Mouse (Mus musculus): ENCODE measurements around the gene Csf3.
"Not testable (repeated sequence)": the region's sequence is repeated elsewhere in the genome, so short reads cannot be mapped to it uniquely, and the experiment has no call there.

Gene Csf3

GRCm38 (mm10) chr11:98729119-98729588, 28.1 kb downstream of the Csf3 start, which contains the start of gene Med24:
Gene Med24 (minus strand): TSS chr11:98729435.
- DNase-seq (ENCODE audit: low spot score in 2 of 2) = peak; percentile 68 to 89

- no peak for DNase-seq (ENCODE audit: low spot score in 2 of 2)
Measured at GRCm38 (mm10) chr11:98730727-98731126, 29.7 kb downstream of the Csf3 start.

GRCm38 (mm10) chr11:98731134-98731533, 30.1 kb downstream of the Csf3 start:
- no peak for DNase-seq (ENCODE audit: low spot score in 2 of 2)

- no peak for DNase-seq (ENCODE audit: low spot score in 2 of 2)
Measured at GRCm38 (mm10) chr11:98734020-98734419, 33.0 kb downstream of the Csf3 start.

DNA sequence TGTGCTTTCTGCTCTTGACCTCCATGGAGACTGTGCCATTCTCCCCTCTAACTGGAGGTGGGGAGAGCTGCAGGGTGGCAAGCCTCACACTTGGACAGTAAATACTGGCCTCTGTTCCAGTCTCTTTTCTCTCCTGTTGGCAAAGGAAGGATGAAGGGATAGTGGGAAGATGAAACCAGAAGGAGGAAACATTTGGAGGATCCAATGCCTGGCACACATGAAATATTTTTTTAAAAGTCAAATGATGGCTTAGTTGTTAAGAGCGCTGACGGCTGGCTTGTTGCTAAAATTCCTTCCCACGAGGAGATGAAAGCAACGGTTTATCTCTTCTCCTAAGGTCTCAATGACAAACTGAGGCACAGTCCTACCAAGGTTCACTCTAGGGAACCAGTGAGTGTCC, 34.0 kb downstream of the Csf3 start:
- DNase-seq (ENCODE audit: low spot score in 2 of 2) = no peak

DNA sequence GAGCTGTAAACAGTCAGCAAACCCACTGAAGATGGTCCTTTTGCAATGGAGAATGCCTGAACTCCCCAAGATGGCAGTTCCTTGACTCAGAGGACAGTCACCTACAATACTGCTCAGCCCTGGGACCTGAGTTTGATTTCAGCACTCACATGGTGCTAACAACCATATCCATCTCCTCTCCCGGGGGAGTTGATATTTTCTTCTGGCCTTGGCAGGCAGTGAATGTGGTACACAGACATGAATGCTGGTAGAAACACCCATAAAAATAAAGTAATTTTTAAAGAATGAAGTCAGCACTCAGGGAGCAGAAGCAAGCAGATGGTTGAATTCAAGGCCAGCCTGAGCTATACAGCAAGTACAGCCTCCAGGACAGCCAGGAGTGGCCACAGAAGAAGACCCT, 35.1 kb downstream of the Csf3 start:
- no peak for DNase-seq (ENCODE audit: low spot score in 2 of 2)

DNA sequence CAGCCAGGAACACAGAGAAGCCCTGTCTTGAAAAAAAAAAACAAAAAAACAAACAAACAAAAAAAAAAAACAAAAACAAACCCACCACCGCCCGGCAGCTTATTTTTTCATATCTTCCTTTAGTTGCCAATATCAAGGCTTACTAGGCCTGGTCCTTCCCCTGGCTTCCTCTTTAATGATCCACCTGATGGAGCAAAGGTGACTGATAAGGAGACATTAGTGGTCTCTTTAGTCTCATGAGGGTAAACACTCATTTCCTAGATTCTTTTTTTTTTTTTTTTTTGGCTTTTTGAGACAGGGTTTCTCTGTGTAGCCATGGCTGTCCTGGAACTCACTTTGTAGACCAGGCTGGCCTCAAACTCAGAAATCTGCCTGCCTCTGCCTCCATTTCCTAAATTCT, 36.2 kb downstream of the Csf3 start:
- not testable (repeated sequence) for DNase-seq (ENCODE audit: low spot score in 2 of 2)

DNA sequence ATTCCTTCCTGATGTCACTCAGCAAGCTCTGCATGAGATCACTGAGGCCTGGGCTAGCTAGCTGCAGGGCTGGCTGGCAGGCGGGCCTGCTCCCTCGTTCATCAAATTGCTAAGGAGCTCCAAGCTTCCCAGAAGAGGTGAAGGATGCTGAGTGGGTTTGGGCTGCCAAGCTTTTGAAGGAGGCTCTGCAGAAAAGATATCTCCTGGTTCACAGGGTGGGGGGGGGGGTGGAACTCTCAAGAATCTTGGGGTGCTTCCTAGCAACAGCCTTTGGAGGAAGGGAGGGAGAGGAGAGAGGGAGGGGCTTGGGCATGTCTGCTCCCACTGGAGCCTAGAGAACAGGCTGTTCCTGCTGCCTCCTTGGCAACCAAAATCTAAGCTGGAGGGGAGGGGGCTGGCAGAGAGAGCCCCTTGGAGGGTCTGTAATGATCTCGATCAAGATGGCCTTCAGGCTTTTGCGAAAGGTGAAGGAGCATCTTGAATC, 37.4 kb downstream of the Csf3 start:
- DNase-seq (ENCODE audit: low spot score in 2 of 2) = no peak

DNA sequence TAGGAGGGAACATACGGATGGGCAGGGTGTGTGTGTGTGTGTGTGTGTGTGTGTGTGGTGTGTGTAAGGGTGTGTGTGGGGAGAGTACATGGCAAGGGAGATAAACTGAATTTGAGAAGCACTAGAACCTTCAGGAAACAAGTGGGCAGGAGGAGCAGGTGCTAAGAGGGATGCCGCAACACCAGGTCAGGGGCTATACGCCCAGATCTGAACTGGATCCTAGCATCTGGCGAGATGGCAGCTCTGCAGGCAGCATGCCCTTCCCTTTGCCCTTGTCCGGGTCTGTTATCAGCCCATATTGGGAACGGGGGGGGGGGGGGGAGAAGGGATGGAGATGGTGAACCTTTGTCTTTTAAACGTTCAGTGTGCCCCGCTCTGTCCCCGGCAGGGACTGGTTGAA, 37.9 kb downstream of the Csf3 start:
- no peak for DNase-seq (ENCODE audit: low spot score in 2 of 2)

- no peak for DNase-seq (ENCODE audit: low spot score in 2 of 2)
Measured at GRCm38 (mm10) chr11:98740026-98740392, 38.9 kb downstream of the Csf3 start.

GRCm38 (mm10) chr11:98740393-98741050, 39.5 kb downstream of the Csf3 start, which contains the start of gene Thra:
Gene Thra (plus strand): TSS chr11:98740638.
- DNase-seq (ENCODE audit: low spot score in 2 of 2) = peak in 1 of 2 experiments; percentile 75

GRCm38 (mm10) chr11:98741051-98741620, 40.1 kb downstream of the Csf3 start:
- DNase-seq (ENCODE audit: low spot score in 2 of 2) = no peak

DNA sequence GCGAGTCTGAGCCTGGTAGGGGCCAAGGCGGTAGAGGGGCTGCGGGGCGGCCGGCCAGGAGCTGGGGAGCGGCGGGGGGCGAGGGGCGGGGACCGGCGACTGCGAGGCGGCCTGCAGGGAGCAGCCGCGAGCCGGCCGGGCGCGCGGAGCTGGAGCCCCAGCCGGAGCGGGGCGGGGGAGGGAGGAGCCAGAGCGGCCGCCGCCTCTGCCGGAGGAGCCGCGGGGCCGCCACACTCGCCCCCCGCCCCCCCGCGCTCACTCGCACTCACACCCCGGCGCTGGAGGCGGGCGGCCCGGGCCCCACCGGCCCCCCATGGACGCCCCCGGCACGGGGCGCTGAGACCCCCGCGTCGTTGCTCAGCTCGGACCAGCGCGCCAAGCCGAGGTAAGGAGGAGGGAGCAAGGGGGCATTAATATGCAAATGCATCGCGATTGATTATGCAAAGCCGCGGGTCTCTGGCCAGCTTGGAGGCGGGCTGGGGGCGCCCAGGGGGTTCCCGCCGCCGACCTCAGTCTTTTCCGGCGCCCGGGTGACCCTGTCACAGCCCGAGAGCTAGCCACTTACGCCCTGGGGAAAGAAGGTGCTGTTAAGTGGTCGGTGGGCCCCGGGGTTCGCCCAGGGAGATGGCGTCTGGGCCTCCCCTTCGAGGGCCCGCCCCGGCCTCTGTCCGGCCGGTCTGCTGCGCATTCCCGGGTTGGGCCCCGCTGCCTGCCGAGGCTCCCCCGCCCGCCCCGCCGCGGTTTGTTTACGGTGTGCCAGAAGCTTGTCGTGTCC, 40.7 kb downstream of the Csf3 start:
- peak; percentile 76 to 77 for DNase-seq (ENCODE audit: low spot score in 2 of 2)

GRCm38 (mm10) chr11:98742397-98743291, 41.6 kb downstream of the Csf3 start:
- no peak for DNase-seq (ENCODE audit: low spot score in 2 of 2)

DNA sequence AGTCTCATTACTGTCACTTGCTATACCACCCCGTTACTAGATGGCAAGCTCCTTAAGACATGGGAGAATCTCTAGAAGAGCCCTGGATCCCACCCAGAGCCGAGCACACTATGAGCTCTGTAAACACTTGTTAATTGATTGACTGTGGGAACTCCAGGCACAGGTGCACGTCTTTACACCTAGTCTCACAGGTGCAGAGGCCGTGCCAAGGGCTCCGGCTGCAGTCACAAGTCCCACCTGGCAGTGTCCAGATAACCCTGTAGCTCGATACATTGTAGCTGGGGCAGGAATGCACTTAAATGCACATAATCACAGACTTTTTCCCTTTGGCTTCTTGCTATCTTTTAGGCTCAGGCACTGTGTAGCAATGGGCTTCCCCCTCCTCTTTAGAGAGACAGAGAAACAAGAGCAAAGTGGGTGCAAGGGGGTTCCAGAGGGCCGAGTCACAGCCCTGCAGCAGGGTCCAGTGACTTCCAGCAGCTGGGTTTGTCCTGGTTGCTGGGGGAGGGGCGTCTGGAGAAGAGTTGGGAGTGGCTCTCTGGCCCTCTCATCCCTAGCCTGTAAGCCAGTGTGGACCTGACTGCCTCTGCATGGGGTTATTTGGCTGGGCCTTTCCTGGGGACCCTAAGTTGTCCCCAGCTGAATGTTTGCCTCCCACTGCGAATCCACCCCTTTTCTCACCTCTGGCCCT, 42.7 kb downstream of the Csf3 start:
- no peak for DNase-seq (ENCODE audit: low spot score in 2 of 2)

DNA sequence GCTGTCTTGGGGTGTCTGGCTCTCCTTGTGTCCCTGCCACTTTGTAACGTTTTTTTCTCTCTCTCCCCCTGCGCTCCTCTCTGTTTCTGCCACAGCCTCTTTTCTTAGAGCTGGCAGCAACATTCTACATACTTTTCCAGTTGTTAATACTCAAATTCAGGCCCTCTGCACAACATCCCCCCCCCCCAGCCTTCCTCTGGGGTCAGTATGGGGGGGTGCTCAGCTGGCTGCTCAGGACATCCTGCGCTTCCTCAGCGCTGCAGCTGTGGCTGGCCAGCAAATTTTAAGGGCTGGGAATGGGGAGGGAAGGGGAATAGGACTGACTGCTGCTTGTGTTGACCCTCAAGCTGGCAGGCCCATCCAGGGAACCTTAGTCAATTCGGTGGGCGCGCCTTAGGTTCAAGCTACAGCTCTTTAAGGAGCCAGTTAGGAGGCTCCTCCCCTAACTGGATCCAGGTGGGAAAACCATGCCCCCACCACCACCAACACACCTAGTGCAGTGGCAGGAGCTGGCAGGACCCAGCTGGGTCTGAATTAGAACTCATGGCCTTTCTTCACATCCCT, 43.5 kb downstream of the Csf3 start:
- no peak for DNase-seq (ENCODE audit: low spot score in 2 of 2)

- no peak for DNase-seq (ENCODE audit: low spot score in 2 of 2)
Measured at GRCm38 (mm10) chr11:98745932-98746853, 45.1 kb downstream of the Csf3 start.

GRCm38 (mm10) chr11:98746855-98747693, 46.0 kb downstream of the Csf3 start:
- peak; percentile 68 to 85 for DNase-seq (ENCODE audit: low spot score in 2 of 2)

Data from urinary bladder, postnatal 36 days (tissue).